Mouse (Mus musculus): ENCODE measurements around the gene Nos1.
A peak's percentile ranks its signal among the peaks of the same experiment; 100 is the strongest.
"Not testable (repeated sequence)": the region's sequence is repeated elsewhere in the genome, so short reads cannot be mapped to it uniquely, and the experiment has no call there.

The Nos1 gene

GRCm38 (mm10) chr5:117839501-117839900 is 58.7 kb downstream of the Nos1 start:
- no peak for DNase-seq (ENCODE audit: low spot score in 2 of 2)

- no peak for DNase-seq (ENCODE audit: low spot score in 2 of 2)
Observed at GRCm38 (mm10) chr5:117840203-117840602, 59.4 kb downstream of the Nos1 start.

DNA sequence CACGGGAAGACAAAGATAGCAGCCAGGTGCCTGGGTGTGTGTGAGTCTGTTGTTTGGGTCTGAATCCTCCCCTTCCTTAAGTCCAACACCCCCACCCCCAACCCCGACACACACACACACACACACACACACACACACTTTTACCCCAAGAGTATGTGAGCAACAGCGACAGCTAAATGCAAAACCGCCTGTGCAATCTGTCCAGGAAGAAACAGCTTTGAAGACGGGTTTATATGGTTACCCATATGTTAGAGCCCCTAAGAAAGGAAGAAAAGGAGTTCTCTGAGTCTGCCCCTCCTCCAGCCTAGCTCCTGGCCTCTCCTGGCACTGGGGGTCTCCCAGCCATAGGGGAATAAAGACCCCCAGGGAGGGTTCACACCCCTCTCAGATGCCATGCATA is 60.2 kb downstream of the Nos1 start:
- DNase-seq (ENCODE audit: low spot score in 2 of 2), result no peak

- DNase-seq (ENCODE audit: low spot score in 2 of 2), result no peak
Observed at GRCm38 (mm10) chr5:117841651-117842347, 61.0 kb downstream of the Nos1 start.

DNA sequence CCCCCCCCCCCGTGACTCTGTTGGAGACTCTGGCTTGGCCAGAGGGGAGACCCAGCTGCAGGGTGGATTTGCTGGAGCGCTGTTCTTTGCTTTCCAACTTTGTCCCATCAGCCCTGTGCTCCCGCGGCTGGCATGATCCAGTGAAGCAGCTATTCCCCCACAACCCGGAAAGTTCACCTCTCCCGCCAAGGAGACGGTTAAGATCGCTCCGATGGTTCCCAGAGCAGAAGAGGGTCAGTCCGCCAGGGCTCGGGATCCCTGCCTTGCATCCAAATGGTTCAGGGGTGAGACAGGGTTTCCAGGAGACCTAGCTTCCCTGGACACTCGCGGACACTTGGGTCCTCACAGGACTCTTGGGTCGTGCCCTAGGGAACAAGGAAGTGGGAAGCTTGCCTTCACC is 61.9 kb downstream of the Nos1 start:
- DNase-seq (ENCODE audit: low spot score in 2 of 2), result no peak

- no peak for DNase-seq (ENCODE audit: low spot score in 2 of 2)
Observed at GRCm38 (mm10) chr5:117844611-117845010, 63.8 kb downstream of the Nos1 start.

DNA sequence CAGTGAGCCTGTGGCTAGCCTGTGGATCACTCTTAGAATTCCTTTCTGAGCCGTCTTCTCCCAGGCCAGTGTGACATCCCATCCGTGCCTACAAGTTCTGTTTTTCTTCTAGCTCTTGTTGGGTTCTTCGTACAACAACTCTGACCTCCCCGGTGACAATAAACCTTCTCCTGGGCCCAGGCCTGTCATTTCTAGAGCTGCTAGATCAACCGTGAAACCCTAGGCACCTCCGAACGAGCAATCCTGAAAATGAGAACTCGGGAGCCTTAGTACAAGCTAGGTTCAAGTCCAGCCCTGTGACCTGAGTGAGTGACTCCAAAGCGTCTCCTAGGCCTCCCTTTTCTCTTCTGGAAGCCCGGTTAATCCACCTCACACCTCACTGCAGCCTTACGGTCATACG is 69.6 kb downstream of the Nos1 start:
- DNase-seq (ENCODE audit: low spot score in 2 of 2), result no peak

GRCm38 (mm10) chr5:117853741-117854140 is 72.9 kb downstream of the Nos1 start:
- no peak for DNase-seq (ENCODE audit: low spot score in 2 of 2)

- DNase-seq (ENCODE audit: low spot score in 2 of 2), result no peak
Observed at GRCm38 (mm10) chr5:117864588-117865300, 83.9 kb downstream of the Nos1 start.

GRCm38 (mm10) chr5:117865876-117866275 is 85.0 kb downstream of the Nos1 start:
- no peak for DNase-seq (ENCODE audit: low spot score in 2 of 2)

DNA sequence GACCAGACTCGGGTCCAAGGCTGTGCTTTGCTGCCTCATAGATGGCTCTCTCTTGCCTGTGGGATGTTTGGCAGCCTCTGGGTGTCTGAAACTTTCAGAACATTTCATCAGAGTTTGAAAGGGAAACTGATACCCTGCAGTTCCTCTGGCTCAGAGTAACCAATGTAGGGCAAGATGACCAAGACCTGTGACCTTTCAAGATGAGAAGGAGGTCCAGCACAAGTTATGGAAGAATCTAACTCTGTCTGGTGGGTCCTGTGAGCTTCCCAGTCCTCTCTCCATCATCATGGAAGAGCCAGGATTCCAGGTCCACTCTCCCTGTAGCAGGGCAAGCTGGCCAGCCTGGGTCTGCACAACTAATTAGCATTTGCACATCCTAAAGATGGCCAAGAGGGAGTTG is 90.8 kb downstream of the Nos1 start:
- no peak for DNase-seq (ENCODE audit: low spot score in 2 of 2)

GRCm38 (mm10) chr5:117873807-117874206 is 93.0 kb downstream of the Nos1 start:
- no peak for DNase-seq (ENCODE audit: low spot score in 2 of 2)

DNA sequence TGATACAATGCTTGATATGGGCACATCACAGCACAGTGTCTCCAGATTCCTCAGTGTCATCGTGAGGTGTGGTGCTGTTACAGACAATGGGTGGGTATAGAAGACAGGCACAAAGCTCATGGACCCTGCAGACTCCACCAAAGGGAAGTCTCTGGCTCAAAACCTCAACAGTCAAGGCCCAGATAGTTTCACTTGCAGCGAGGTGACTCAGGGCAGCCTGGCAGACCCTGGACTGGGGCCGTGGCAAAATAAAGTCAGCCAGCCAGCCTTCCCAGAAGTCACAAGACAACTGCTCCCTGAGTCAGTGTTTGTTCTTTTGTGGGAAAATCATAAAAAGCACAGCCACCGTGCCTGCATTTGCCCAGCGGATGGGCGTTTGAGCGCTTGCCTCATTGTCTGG is 93.4 kb downstream of the Nos1 start:
- no peak for DNase-seq (ENCODE audit: low spot score in 2 of 2)

GRCm38 (mm10) chr5:117879136-117879535 is 98.3 kb downstream of the Nos1 start:
- no peak for DNase-seq (ENCODE audit: low spot score in 2 of 2)

GRCm38 (mm10) chr5:117880916-117881555 is 100.2 kb downstream of the Nos1 start:
- no peak for DNase-seq (ENCODE audit: low spot score in 2 of 2)

GRCm38 (mm10) chr5:117882411-117882810 is 101.6 kb downstream of the Nos1 start:
- DNase-seq (ENCODE audit: low spot score in 2 of 2), result not testable (repeated sequence)

- no peak for DNase-seq (ENCODE audit: low spot score in 2 of 2)
Observed at GRCm38 (mm10) chr5:117884991-117885390, 104.2 kb downstream of the Nos1 start.

GRCm38 (mm10) chr5:117888126-117888525 is 107.3 kb downstream of the Nos1 start:
- no peak for DNase-seq (ENCODE audit: low spot score in 2 of 2)

- DNase-seq (ENCODE audit: low spot score in 2 of 2), result no peak
Observed at GRCm38 (mm10) chr5:117888946-117889345, 108.1 kb downstream of the Nos1 start.

GRCm38 (mm10) chr5:117889571-117889970 is 108.7 kb downstream of the Nos1 start:
- peak in 1 of 2 experiments; percentile 8 for DNase-seq (ENCODE audit: low spot score in 2 of 2)

DNA sequence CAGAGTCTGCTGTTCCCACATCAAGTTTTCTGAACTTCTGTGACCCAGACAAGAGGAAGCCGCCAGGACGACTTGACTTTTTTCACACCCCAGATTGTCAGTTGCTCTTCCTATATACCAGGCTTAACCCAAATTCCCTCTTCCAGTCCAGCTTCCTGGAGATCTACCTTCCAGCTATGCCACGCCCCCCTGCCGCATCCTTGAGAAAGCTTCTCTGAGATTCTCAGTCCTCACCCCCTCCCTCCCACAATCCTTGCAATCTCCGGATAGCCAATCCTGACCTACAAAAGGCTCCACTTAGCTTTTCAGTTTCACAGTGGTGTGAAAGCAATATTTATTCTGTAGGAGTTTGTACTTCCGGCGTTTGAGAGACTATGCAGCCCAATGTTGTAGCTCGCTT is 110.0 kb downstream of the Nos1 start:
- DNase-seq (ENCODE audit: low spot score in 2 of 2), result no peak

DNA sequence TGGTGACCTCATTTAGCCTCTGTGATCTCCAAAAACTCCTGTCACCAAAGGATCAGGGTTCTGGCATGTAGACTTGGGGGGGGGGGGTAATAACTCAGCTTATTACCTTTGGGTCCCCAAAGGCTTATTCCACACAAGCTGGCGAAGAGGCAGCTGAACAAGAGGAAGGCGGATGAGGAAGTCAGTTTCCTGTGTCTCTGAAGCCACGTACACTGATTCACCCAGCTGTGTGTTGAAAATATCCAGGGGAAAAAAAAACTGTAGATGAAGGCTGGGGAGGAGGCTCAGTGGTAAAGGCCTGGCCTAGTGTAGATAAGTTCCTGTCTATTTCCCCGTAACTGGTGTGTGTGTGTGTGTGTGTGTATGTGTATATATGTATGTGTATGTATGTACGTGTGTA is 110.7 kb downstream of the Nos1 start:
- DNase-seq (ENCODE audit: low spot score in 2 of 2), result no peak

- DNase-seq (ENCODE audit: low spot score in 2 of 2), result no peak
Observed at GRCm38 (mm10) chr5:117894050-117894449, 113.2 kb downstream of the Nos1 start.

All from urinary bladder, adult 18-20 months (tissue).